Mouse (Mus musculus) layer of hippocampus, postnatal 25 days (tissue): ENCODE measurements around the gene Thra. TPM values are rescaled to one million over a fixed set of nuclear protein-coding genes. Genes with fewer than 3 reads are reported as not detected.

ENCODE experiments used
- DNase-seq, 2 experiments: peaks; one replicate each; pipeline ENCODE4 v3.0.0; 2022; ENCODE audit warnings: mixed read lengths in 2 of 2, low spot score in 1 of 2; ENCODE audit errors: extremely low spot score in 1 of 2
- total RNA-seq, 2 experiments: library from RNA; stranded (reverse); gene quantifications; 2 replicates each; pipeline ENCODE4 v1.2.3; 2021

Thra gene
- total RNA-seq, 2 experiments from 2014 or later = 1,027 to 1,094 TPM

DNA sequence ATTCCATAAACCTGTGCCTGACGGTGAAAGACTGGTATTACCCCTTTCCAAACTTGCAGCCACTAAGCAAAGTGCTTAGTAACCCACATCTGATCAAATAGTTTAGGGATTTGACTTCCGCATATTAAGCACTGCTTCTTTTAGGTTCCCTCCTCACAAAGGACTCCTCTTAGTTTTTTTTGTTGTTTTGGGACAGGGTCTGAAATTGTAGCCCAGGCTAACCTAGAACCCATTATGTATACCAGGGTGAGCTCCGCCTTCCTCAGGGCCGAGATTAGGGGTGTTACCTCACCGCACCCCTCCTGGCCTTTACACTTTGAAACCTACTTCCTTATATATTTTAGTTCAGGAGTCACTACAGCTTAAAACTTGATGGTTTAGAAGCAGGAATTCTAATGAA lies 49.4 kb downstream of the Thra start:
- no peak for DNase-seq

DNA sequence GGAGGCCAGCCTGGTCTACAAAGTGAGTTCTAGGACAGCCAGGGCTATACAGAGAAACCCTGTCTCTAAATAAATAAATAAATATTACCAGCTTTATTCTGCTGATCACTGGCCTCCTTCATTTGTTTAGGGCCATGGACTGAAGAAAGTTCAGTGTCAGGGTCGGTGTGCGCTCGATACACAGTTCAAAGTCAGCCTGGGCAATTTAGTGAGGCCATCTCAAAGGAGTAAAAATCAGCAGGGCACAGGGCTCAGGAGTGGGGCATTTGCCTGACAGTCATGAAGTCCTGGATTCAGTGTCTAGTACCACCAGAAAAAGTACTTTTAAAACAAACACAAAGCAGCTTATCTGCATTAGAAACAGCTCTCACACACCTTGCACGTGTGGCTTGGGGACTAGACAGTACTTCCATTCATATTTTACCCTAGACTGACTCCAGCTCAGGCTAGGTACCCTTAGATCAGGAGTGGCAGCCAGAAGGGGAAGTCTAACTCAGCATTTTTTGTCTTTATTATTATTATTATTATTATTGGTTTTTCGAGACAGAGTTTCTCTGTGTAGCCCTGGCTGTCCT lies 50.3 kb downstream of the Thra start:
- DNase-seq = no peak

DNA sequence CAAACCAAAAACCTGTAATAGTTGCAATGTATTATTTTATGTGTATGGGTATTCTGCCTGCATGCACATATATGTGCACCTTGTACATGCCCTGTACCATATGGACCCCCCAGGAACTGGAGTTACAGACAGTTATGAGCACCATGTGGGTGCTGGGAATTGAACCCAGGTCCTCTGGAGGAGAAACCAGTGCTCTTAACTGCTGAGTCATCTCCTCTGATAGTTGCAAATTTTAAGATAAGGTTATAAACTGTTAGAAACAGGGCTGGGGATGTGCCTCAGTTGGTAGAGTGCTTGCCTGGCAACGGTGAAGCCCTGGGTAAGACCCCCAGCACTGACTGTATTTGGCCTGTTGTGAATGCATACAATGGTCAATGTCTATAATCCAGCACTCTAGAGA lies 51.0 kb downstream of the Thra start:
- no peak for DNase-seq

DNA sequence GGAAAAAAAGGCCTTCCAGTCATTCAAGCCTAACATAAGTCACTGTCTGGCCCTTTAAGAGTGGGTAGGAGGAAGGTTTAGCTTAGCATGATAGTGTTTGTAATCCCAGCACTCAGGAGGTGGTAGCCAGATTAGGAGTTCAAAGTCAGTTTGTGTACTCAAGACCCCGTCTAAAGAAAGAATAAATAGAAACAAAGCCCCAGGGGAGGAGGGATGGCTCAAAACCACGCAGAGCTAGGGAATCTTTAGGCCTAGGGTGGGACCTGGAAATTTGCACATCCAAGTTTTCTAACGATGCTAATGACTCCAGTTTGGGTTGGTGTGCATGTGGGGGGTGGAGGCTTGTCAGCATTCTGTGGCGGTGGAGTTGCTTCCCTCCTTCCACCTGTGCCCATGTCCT lies 51.6 kb downstream of the Thra start:
- no peak for DNase-seq

DNA sequence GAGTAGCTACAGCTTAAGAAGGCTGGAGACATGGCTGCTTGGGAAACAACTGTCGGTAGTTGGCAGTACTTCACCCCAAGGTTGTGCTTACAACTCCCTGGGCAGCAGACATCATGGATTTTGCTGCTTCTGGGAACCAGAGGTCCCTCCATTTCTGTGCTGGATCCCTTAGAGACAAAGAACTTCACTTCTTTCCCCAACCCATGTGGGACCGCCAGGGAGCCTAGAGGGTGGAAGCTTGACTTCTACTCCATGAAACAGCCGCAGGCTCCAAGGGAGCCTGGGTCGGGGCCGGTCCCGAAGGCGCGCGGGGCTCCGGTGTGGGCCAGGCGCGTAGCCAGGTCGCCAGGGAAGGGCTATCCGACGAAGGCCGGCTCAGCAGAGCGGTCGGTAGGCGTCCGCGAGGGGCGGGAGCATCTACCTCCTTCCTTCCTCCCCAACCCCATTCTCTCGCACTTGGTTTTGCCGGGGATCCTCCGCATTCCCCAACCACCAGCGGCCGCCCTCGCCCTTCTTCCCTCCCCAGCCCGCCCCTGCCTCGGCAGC lies 54.1 kb downstream of the Thra start:
- peak; percentile 51 to 64 for DNase-seq

DNA sequence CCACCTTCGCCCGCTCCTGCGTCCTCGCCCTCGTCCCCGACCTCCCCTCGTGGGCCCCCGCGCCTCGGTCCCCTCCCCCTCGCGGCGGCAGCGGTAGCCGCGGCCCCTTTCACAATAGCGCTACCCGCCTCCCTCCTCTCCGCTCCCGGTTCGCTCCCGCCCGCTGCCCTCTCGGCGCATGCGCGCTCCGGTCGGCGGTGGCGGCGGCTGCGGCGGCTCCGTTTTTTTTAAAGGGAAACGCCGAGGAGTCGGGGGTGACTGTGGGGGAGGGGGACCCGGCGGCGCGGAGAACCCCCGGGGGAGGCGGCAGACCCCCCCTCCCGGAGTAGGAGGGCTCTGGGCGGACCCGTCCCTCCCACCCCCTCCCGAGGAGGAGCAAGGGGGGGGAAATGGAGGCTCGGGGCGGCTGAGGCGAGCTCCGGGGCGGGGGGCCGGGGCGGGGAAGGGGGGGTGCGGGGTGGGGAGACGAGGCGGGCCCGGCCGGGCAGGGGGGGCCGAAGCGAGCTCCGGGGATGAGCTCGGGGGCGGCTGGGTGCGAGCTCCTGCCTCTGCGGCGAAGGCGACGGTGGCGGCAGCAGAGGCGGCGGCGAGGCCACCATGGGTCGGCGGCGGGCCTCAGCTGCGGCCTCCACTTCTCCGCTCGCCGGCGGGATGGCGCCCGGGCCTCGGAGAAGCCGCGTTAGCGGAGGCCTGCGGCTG lies 54.7 kb downstream of the Thra start, which contains the start of gene Msl1:
Gene Msl1 (plus strand): TSS at position 502 of the 699 bp plus-strand sequence.
- DNase-seq = peak; percentile 76 to 86

DNA sequence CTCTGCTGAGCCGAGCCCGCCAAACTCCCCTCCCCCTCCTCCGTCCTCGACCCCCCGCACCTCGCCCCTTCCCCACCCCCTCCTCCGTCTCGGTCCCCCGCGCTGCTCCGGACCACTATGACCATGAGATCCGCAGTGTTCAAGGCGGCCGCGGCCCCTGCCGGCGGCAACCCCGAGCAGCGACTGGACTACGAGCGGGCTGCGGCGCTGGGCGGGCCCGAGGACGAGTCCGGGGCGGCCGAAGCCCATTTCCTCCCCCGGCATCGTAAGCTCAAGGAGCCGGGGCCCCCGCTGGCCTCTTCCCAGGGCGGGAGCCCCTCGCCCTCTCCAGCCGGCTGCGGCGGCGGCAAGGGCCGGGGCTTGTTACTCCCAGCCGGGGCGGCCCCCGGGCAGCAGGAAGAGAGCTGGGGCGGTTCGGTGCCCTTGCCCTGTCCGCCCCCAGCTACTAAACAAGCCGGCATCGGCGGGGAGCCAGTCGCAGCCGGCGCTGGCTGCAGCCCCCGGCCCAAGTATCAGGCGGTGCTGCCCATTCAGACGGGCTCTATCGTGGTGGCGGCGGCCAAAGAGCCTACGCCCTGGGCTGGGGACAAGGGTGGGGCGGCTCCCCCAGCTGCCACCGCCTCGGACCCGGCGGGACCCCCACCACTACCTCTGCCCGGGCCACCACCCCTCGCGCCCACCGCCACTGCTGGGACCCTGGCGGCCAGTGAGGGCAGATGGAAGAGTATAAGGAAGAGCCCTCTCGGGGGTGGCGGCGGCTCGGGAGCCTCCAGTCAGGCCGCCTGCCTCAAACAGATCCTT lies 55.5 kb downstream of the Thra start:
- DNase-seq = peak in 1 of 2 experiments; percentile 26

DNA sequence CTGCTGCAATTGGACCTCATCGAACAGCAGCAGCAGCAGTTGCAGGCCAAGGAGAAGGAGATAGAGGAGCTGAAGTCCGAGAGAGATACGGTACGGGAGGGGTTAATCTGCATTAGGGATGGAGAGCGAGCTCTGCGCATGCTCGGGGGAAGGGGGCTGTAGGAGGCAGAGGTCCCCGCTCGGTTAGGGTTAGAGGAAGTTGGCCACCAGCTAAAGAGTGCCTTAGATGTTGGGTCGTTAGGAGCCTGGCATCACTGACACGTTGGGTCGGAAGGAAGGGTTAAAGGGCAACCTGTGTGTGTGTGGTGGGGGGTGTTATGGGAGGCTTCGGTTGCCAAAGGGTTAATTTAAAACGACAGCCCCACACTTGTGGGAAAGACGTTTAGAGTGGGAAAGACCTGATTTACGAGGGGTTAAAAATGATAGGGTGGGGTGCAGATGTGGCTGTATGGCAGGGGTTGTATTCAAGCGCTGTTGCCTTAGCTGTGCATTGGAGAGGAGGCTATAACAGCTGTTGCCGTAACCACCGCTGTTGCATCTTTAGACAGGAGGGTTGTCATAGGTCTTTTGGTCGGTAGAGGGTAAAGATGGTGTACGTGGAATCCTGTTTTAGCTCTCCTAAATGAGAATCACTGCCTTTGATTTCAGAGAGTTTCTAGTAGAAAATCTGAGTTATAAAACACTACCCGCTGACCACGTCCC lies 56.2 kb downstream of the Thra start:
- peak; percentile 71 to 75 for DNase-seq

DNA sequence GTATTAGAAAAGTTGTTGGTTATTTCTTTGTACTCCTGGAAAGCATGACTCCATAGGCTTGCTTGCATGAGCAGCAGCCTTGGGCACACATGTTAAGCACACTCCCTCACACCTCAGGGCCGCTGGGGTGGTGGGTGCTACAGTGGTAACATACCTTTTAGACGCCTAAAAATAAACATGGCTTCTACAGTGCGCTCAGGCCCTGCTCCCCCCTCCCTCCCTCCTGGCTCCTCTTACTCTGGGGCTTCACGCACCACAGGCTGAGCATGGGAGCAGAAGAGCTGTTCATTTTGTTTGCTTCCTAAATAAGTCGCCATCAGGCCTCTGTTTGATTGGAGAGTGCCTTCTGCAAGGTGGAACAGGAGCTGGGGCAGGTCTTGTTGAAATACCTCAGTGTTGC lies 56.9 kb downstream of the Thra start:
- no peak for DNase-seq

DNA sequence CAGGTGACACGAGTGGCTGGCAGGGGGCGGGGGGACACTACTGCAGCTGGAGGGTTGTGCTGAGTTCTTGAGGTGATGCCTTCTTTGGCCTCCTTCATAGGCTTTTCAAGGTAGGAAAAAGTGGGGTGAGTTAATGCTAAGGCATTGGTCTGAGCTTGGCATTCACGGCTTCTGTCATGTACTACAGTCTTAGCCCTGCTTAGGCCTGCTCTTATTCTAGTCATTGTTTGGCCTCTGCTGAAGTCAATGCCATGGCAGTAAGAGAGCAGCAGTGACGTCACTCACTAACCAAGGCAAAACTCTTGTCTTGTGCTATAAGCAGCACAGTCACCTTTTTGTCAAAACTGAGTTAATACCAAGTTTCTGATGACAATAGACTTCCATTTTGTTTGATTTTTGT lies 57.5 kb downstream of the Thra start:
- no peak for DNase-seq

DNA sequence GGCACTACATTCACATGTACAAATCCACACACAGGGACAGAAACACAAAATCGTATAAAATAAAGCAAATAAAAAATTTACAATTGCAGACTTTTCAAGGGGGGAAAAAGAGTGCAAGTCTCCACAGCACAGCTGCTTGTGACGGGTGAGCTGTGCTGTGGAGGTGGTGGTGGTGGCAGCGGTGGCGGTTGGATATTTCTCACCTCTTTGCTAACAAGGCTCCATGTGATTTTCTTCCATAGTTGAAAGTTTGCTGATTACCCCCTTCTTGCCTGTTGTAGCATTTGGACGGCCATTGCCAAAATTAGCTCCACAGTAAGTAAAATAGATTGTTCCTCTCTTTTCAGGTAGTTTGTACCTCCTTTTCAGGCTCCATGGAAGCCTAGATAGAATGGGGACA lies 64.2 kb downstream of the Thra start, which contains the start of gene Casc3:
Gene Casc3 (plus strand): TSS at position 301 of the 400 bp plus-strand sequence.
- no peak for DNase-seq

DNA sequence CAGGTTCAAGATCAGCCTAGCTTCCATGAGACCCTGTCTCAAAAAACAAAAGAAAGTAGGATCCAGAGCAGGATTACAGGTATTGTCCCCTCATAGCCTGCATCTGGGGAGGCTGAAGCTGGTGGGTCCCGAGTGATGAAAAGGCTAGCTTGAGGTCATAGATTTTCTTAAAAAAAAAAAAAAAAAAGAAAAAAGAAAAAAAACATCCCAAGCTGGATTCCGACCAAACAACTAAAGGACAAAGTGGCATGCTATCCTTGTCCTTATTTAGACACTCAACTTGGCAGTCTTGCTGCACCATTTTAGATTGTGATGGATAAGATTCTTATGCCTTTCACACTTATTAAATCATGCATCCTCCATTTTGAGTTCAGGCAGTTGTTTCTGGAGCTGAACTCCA lies 68.0 kb downstream of the Thra start:
- DNase-seq = no peak

DNA sequence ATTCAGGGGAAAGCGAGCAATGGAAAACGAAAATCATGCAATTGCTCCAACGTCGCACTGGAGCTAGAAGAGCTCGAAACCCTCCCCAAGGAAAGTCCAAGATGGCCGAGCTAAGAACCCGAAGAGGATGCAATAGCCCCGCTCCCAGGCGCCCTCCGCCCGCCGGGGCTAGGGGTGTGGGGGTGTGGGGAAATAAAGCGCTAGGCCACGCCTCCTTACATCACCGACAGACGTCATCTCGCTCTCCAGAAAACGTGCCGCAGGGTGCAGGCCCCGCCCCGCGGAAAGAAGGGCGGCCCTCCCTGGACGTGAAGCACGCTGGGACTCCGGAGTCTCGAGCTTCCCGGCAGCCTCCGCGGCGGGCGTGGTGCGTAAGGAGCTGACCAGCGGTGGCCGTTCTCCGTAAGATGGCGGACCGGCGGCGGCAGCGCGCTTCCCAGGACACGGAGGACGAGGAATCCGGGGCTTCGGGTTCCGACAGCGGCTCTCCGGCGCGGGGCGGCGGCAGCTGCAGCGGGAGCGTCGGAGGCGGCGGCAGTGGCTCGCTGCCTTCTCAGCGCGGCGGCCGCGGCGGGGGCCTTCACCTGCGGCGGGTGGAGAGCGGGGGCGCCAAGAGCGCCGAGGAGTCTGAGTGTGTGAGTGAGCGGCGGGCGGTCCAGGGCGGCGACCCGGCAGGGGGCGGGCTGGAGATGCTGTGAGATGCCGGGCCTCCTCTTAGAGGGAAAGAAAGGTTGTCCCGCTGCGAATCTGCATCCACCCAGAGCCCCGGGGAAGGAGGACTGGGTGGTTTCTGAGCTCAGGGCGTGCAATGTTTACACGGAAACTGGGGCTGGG lies 69.2 kb downstream of the Thra start:
- peak; percentile 94 to 97 for DNase-seq

DNA sequence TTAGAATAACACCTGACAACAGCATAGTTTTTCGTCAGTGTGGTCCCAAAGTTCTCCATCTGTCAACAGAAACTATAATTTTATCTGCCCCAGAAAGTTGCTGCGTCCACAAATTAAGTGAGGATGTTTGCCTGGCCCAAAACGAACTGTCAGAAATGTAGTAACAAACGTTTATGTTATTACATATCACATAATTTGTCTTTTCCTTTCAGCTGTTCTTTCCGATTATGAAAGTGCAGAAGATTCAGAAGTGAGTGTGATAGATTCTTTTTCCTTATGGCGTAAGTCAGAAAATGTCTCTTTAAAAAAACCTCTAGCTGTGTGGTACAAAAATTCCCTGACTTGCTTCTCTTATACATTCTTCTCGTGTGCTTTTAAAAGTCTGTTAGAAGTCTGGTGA lies 70.2 kb downstream of the Thra start:
- DNase-seq = no peak

DNA sequence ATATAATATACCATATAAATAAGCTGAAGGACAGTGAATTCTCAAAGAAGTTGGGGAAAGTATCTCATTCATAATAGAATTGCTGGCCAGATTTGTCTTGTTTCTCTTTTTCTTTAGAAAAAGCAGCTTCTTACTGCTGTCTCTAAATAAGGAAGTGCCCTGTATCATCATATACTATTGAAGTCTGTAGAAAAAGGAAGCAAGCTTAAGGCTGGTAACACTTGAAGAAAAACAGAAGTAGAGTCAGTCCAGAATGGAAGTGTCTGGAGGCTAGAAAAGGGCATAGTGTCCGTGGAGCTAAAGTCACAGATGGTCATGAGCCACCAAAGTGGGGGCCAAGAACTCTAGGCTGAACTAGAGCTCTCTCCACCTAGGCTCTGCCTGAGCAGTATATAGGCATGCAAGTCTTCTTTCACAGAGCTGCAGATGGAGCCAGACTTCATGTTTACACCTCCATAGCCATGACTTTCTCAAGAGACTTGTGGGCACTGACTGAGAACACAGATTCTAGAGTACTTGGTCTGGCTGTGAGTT lies 76.3 kb downstream of the Thra start:
- DNase-seq = no peak
